Mouse (Mus musculus) hindbrain, postnatal 0 days (tissue): ENCODE results near the gene Rps15. TPM values are rescaled to one million over a fixed set of nuclear protein-coding genes. Genes with fewer than 3 reads are reported as not detected.

Experiments used
- ATAC-seq: fragments of 200-750 bp; cut with Nextera tagmentation; 2 replicates; pipeline ENCODE4 v1.8.0; 2017; ENCODE audit warnings: mild to moderate bottlenecking, moderate TSS enrichment, moderate library complexity
- DNase-seq: peaks from one replicate; pipeline ENCODE4 v3.0.0-alpha.2; 2015; ENCODE audit warnings: low spot score
- H3K27ac ChIP-seq: fragments of 300-500 bp; sonication (generic); 2 replicates; pipeline ENCODE4 v1.5.1; 2014; ENCODE audit warnings: mild to moderate bottlenecking
- H3K27me3 ChIP-seq: fragments of 300-500 bp; sonication (generic); 2 replicates; pipeline ENCODE4 v1.6.1; 2014; ENCODE audit warnings: low read length, mixed read lengths; ENCODE audit not compliant: insufficient read depth
- H3K36me3 ChIP-seq: fragments of 300-500 bp; sonication (generic); 2 replicates; pipeline ENCODE4 v1.6.1; 2014; ENCODE audit warnings: low read length, mixed read lengths; ENCODE audit not compliant: insufficient read depth
- H3K4me1 ChIP-seq: fragments of 300-500 bp; sonication (generic); 2 replicates; pipeline ENCODE4 v1.6.1; 2014; ENCODE audit warnings: antibody characterized with exemption, low read length, mixed read lengths; ENCODE audit not compliant: insufficient read depth
- H3K4me2 ChIP-seq: fragments of 300-500 bp; sonication (generic); 2 replicates; pipeline ENCODE4 v1.6.1; 2014; ENCODE audit warnings: low read depth, mild to moderate bottlenecking, low read length, moderate library complexity, mixed read lengths
- H3K4me3 ChIP-seq: fragments of 300-500 bp; sonication (generic); 2 replicates; pipeline ENCODE4 v1.5.1; 2014; ENCODE audit warnings: low read length
- H3K9ac ChIP-seq: fragments of 300-500 bp; sonication (generic); replicated peaks from 2 replicates; pipeline ENCODE4 v1.6.1; 2014; ENCODE audit warnings: mild to moderate bottlenecking, low read length, moderate library complexity, mixed read lengths
- H3K9me3 ChIP-seq: fragments of 300-500 bp; sonication (generic); 2 replicates; pipeline ENCODE4 v1.6.1; 2016; ENCODE audit warnings: low read length, mixed read lengths
- CTCF ChIP-seq: IDR thresholded peaks from 2 replicates; pipeline ENCODE4 v1.5.1; 2016; ENCODE audit warnings: antibody characterized with exemption, control low read depth, low read depth
- WGBS: fragments of 180-500 bp; shearing (Covaris S2); extraction: QIAGEN DNeasy Blood & Tissue Kit; methylation state at CpG from one replicate; pipeline ENCODE4 v1.1.7; 2014; 5-methylcytosine and 5-hydroxymethylcytosine counted together
- microRNA-seq, 2 experiments: library from miRNA; unstranded; fragments of <30 nt; microRNA quantifications; one replicate each; pipeline ENCODE4; 2016
- polyA plus RNA-seq: library from polyadenylated mRNA; unstranded; fragments of >200 nt; fragmentation: Nextera tagmentation; extraction: Ambion mirVana; gene quantifications from 2 replicates; pipeline ENCODE4 v1.2.1, GENCODE M21; 2015
- total RNA-seq: library from RNA; depleted of rRNA; stranded (reverse); fragments of >200 nt; gene quantifications from 2 replicates; pipeline ENCODE4 v1.2.3, GENCODE M21; 2014; rRNA removed

Gene Rps15
- total and polyA plus RNA-seq, 2 experiments from 2014 or later = 676 to 1,031 TPM

DNA sequence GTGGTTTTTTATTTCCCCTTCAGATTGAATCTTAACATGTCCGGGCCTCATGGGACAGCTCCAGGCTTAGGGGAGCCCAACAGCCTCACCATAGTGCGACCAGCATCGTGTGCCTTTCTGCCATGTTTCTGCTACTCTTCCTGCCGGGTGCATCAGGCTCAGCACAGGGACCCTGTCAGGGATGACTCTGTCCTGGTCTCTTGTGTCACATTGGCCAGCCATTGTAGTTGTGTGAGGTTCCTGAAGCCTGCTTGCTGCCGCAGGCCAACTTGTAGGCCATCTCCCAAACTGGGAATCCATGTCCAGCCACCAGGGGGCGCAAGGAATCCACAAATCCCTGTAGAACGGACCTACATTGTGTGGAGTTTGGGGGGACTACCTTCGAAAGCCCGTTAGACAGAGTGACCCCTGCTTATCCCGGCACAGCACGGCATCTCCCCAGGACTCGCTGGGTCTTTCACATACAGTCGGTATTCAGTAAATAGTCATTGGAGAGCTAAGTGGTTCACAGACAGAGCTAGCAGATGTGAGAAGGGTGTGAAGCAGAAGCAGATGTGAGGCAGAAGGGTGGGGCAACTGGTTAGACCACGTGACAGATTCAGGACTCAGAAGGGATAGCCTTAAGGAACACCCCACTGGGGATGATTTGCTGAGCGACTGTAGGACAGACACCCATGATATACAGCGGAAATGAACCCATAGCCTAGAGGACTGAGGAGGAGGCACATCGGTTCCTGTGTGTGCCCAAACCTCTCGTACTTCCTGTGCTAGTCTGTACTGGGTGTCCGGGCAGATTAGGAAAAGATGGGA is 47.9 kb downstream of the Rps15 start:
- DNase-seq = peak; percentile 90
- no peak overlapping the region for H3K27ac ChIP-seq
- 23% methylated on average over 19 of the region's 19 CpGs for WGBS
- peaks cover 48% of the 10 kb centered on the region for H3K27me3 ChIP-seq
- peak; percentile 55; the same call in 1 of the 2 replicates for ATAC-seq
- H3K9ac ChIP-seq = no peak overlapping the region
- no peak overlapping the region for H3K4me2 ChIP-seq
- H3K9me3 ChIP-seq = no peaks in the 10 kb centered on the region
- TF ChIP-seq CTCF = peak; percentile 97
- H3K36me3 ChIP-seq = no peaks in the 10 kb centered on the region
- peaks cover 7% of the 10 kb centered on the region; the same call in 1 of the 2 replicates for H3K4me1 ChIP-seq
- H3K4me3 ChIP-seq = no peak overlapping the region

DNA sequence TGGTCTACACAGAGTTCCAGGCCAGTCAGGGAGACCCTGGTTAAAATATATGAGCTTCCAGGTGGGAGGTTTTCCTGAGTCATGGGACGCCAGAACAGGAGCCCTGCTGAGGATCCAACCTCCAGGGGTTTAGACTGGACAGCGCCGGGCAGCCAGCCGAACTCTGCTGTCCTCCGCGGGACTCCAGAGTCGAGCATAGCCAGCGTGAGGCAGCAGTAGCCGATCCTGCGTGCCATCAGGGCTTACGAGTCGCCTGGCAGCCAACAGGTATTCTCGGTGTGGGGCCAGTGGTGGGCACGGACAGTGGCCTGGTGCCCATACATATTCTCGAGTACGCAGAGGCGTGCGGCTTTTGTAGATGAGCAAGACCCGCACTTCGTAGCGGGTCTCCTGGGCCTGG is 48.8 kb downstream of the Rps15 start:
- TF ChIP-seq CTCF = no peak
- no peak overlapping the region for H3K4me2 ChIP-seq
- ATAC-seq (no peak), DNase-seq (no peak)
- no peaks in the 10 kb centered on the region for H3K9me3 ChIP-seq
- no peaks in the 10 kb centered on the region for H3K36me3 ChIP-seq
- no peak overlapping the region for H3K4me3 ChIP-seq
- 16% methylated on average over 21 of the region's 21 CpGs for WGBS
- no peak overlapping the region for H3K9ac ChIP-seq
- H3K27ac ChIP-seq = no peak overlapping the region
- H3K27me3 ChIP-seq = peaks cover 54% of the 10 kb centered on the region
- peaks cover 7% of the 10 kb centered on the region; the same call in 1 of the 2 replicates for H3K4me1 ChIP-seq

DNA sequence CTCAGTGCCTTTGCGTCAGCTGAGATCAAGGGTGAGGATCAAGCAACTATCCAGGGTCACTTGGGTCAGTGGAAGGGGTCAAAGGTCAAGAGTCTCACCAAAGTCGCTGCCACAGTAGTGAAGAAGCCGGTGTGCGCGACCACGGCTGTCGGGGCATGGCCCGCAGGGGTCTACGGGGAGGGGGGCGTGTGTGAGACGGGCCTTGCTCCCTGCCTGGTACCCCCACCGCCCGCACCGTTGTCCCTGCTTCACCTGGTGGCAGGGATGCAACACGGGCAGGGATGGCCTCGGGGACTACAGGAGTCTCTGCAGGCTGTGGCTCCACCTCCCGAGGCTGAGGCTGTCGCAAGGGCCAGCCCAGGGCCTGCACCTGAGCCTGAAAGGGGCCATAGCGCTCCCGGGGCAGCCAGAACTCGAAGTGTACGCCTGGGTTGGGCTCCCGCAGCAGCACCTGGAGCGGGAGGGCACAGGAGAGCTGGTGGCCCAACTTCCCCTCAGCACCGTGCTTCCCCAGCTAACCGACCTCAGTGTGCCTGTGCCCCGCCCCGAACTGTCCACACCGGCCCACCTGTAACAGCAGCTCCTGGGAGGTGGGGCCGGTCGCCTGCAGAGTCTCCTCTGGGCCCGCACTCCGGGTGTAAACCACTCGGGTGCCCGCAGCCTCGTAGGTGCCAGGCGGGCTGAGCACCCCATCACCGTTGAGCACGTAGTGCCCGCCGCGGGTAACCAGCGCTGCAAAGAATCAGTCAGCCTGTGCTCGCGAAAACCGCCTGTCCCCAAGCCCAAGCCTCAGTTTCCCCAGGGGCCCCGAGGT is 49.4 kb downstream of the Rps15 start:
- Histone ChIP-seq H3K4me3 (peak overlapping the region; percentile 24), H3K4me2 (peak overlapping the region; percentile 52; the same call in 1 of the 2 replicates), H3K27me3 (peaks cover 54% of the 10 kb centered on the region), H3K4me1 (peaks cover 7% of the 10 kb centered on the region; the same call in 1 of the 2 replicates), H3K36me3 (no peaks in the 10 kb centered on the region), H3K9ac (no peak overlapping the region), H3K9me3 (no peaks in the 10 kb centered on the region), H3K27ac (no peak overlapping the region)
- no peak for DNase-seq
- WGBS = 3% methylated on average over 46 of the region's 47 CpGs
- ATAC-seq = 0 out of 2 replicates have a peak, but pooled peaks have one; percentile 7
- TF ChIP-seq CTCF = no peak

DNA sequence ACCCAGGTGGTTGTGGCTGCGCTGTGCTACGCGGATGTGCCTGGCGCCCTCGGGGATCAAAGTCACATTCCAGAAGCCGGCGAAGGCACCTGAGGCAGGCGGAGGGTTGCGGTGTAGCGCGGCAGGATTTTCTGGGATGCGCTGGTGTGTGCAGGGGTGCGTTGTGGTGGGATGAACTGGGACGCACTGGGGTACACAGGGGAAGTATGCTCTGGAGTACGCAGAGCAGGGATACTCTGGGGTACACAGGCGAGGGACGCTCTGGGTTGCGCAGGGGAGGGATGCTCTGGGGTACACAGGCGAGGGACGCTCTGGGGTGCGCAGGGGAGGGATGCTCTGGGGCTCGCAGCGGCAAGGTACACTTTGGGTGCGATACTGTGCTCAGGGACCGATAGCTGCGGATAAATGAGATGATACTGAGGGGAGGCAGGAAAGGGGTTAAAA is 50.1 kb downstream of the Rps15 start:
- Histone ChIP-seq H3K36me3 (no peaks in the 10 kb centered on the region), H3K9ac (no peak overlapping the region), H3K27me3 (peaks cover 58% of the 10 kb centered on the region), H3K9me3 (no peaks in the 10 kb centered on the region), H3K27ac (no peak overlapping the region), H3K4me2 (peak overlapping the region; percentile 52), H3K4me1 (peaks cover 7% of the 10 kb centered on the region; the same call in 1 of the 2 replicates), H3K4me3 (peak overlapping the region; percentile 24)
- ATAC-seq (peak; percentile 13), DNase-seq (no peak)
- 1% methylated on average over 26 of the region's 26 CpGs for WGBS
- TF ChIP-seq CTCF = no peak

- no peaks in the 10 kb centered on the region for H3K36me3 ChIP-seq
- no peak overlapping the region for H3K9ac ChIP-seq
- H3K4me3 ChIP-seq = peak overlapping the region; percentile 24
- under 1% methylated on average over 32 of the region's 33 CpGs for WGBS
- peak; percentile 74 for ATAC-seq
- H3K27ac ChIP-seq = no peak overlapping the region
- peak; percentile 76 for DNase-seq
- H3K4me2 ChIP-seq = peak overlapping the region; percentile 52
- TF ChIP-seq CTCF = no peak
- H3K9me3 ChIP-seq = no peaks in the 10 kb centered on the region
- H3K4me1 ChIP-seq = peaks cover 7% of the 10 kb centered on the region; the same call in 1 of the 2 replicates
- peaks cover 63% of the 10 kb centered on the region for H3K27me3 ChIP-seq
Measured at GRCm38 (mm10) chr10:80342749-80343424, 50.6 kb downstream of the Rps15 start.

DNA sequence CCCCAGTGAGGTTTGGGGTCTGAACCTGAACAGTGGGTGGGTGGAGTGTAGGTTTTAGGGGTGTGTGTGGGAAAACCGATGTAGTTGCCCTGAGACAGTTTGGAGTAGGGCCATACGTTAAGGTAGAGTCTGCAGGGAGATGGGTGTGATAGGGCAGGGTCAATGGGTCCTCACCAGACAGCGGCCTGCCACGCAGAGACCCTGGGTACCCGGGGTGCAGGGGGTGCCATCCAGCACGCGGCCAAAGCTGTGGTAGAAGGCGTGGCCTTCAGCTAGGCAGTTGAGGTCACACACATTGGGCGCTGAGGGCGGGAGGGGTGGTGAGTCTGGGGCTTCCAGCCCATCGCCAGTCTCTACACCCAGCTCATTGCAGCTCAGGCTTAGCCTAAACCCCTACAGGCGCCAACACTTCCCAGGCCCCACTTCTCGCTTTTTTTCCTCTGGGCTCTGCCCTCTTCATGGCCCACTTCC is 51.2 kb downstream of the Rps15 start:
- DNase-seq = no peak

More for the DNA sequence above, 51.2 kb downstream of the Rps15 start:
- Histone ChIP-seq H3K4me3 (peak overlapping the region; percentile 24), H3K27ac (no peak overlapping the region), H3K36me3 (no peaks in the 10 kb centered on the region), H3K27me3 (peaks cover 69% of the 10 kb centered on the region), H3K9me3 (no peaks in the 10 kb centered on the region), H3K9ac (no peak overlapping the region), H3K4me2 (peak overlapping the region; percentile 52), H3K4me1 (peaks cover 7% of the 10 kb centered on the region; the same call in 1 of the 2 replicates)
- ATAC-seq = peak; percentile 15; the same call in 1 of the 2 replicates
- no peak for TF ChIP-seq CTCF
- 20% methylated on average over 13 of the region's 13 CpGs for WGBS

Small RNAs within 50 kb of the gene (microRNA-seq; reads per million reads assigned to microRNA genes)
- 1.4 to 2.6 reads per million in 2 experiments for gene Mir6911

Other genes starting within 250 kb of the Rps15 start
- gene Gpx4, start 245.3 kb upstream of the Rps15 start, total RNA-seq = 373 and 379 TPM in 2 replicates
- 757 and 762 TPM in 2 replicates for gene Gpx4, start 245.3 kb upstream of the Rps15 start, polyA plus RNA-seq
- gene Sbno2, start 186.9 kb upstream of the Rps15 start, total RNA-seq = 22.8 and 23.7 TPM in 2 replicates
- 6.9 and 7.8 TPM in 2 replicates for gene Sbno2, start 186.9 kb upstream of the Rps15 start, polyA plus RNA-seq
- 86.4 and 86.6 TPM in 2 replicates for gene Stk11, start 176.7 kb upstream of the Rps15 start, total RNA-seq
- gene Stk11, start 176.7 kb upstream of the Rps15 start, polyA plus RNA-seq = 13.9 and 15.0 TPM in 2 replicates
- gene Atp5d, start 153.8 kb upstream of the Rps15 start, total RNA-seq = 273 and 303 TPM in 2 replicates
- gene Atp5d, start 153.8 kb upstream of the Rps15 start, polyA plus RNA-seq = 733 and 736 TPM in 2 replicates
- 270 and 288 TPM in 2 replicates for gene Cbarp, start 151.6 kb upstream of the Rps15 start, total RNA-seq
- 95.5 and 106 TPM in 2 replicates for gene Cbarp, start 151.6 kb upstream of the Rps15 start, polyA plus RNA-seq
- gene Midn, start 144.2 kb upstream of the Rps15 start, total RNA-seq = 146 and 172 TPM in 2 replicates
- 14.7 and 15.8 TPM in 2 replicates for gene Midn, start 144.2 kb upstream of the Rps15 start, polyA plus RNA-seq
- gene Cirbp, start 126.5 kb upstream of the Rps15 start, total RNA-seq = 257 and 261 TPM in 2 replicates
- 730 and 732 TPM in 2 replicates for gene Cirbp, start 126.5 kb upstream of the Rps15 start, polyA plus RNA-seq
- 2.6 and 3.2 TPM in 2 replicates for gene 1600002K03Rik, start 119.5 kb upstream of the Rps15 start, total RNA-seq
- 4.3 and 4.4 TPM in 2 replicates for gene 1600002K03Rik, start 119.5 kb upstream of the Rps15 start, polyA plus RNA-seq
- gene Efna2, start 113.0 kb upstream of the Rps15 start, total RNA-seq = 24.0 and 32.8 TPM in 2 replicates
- gene Efna2, start 113.0 kb upstream of the Rps15 start, polyA plus RNA-seq = 23.2 and 23.8 TPM in 2 replicates
- gene Mum1, start 66.0 kb upstream of the Rps15 start, total RNA-seq = 41.5 and 49.3 TPM in 2 replicates
- 45.8 and 45.9 TPM in 2 replicates for gene Mum1, start 66.0 kb upstream of the Rps15 start, polyA plus RNA-seq
- 246 and 291 TPM in 2 replicates for gene Ndufs7, start 43.3 kb upstream of the Rps15 start, total RNA-seq
- 410 and 430 TPM in 2 replicates for gene Ndufs7, start 43.3 kb upstream of the Rps15 start, polyA plus RNA-seq
- 40.9 and 44.5 TPM in 2 replicates for gene Gamt, start 31.4 kb upstream of the Rps15 start, total RNA-seq
- gene Gamt, start 31.4 kb upstream of the Rps15 start, polyA plus RNA-seq = 32.4 and 35.9 TPM in 2 replicates
- 79.1 and 104 TPM in 2 replicates for gene Dazap1, start 31.0 kb upstream of the Rps15 start, total RNA-seq
- 38.5 and 39.4 TPM in 2 replicates for gene Dazap1, start 31.0 kb upstream of the Rps15 start, polyA plus RNA-seq
- 358 and 374 TPM in 2 replicates for gene Apc2, start 3.5 kb downstream of the Rps15 start, total RNA-seq
- gene Apc2, start 3.5 kb downstream of the Rps15 start, polyA plus RNA-seq = 81.3 and 97.6 TPM in 2 replicates
- 28.9 and 36.0 TPM in 2 replicates for gene 2310011J03Rik, start 28.1 kb downstream of the Rps15 start, total RNA-seq
- 35.7 and 38.4 TPM in 2 replicates for gene 2310011J03Rik, start 28.1 kb downstream of the Rps15 start, polyA plus RNA-seq
- 3.8 and 6.7 TPM in 2 replicates for gene Pcsk4, start 37.0 kb downstream of the Rps15 start, total RNA-seq
- 11.0 and 11.8 TPM in 2 replicates for gene Pcsk4, start 37.0 kb downstream of the Rps15 start, polyA plus RNA-seq
- gene Reep6, start 37.5 kb downstream of the Rps15 start, total RNA-seq = 3.7 TPM in 2 replicates
- 5.2 and 5.5 TPM in 2 replicates for gene Reep6, start 37.5 kb downstream of the Rps15 start, polyA plus RNA-seq
- gene Adamtsl5, start 56.0 kb downstream of the Rps15 start, total RNA-seq = 0.18 and 1.0 TPM in 2 replicates
- 0.91 and 1.2 TPM in 2 replicates for gene Adamtsl5, start 56.0 kb downstream of the Rps15 start, polyA plus RNA-seq
- gene Plk5, start 64.0 kb downstream of the Rps15 start, total RNA-seq = 15.7 and 18.3 TPM in 2 replicates
- 8.9 and 9.3 TPM in 2 replicates for gene Plk5, start 64.0 kb downstream of the Rps15 start, polyA plus RNA-seq
- gene Mex3d, start 95.2 kb downstream of the Rps15 start, total RNA-seq = 129 and 145 TPM in 2 replicates
- gene Mex3d, start 95.2 kb downstream of the Rps15 start, polyA plus RNA-seq = 11.6 and 14.2 TPM in 2 replicates
- 48.2 and 50.4 TPM in 2 replicates for gene Mbd3, start 107.1 kb downstream of the Rps15 start, total RNA-seq
- gene Mbd3, start 107.1 kb downstream of the Rps15 start, polyA plus RNA-seq = 166 and 175 TPM in 2 replicates
- 369 and 391 TPM in 2 replicates for gene Uqcr11, start 114.4 kb downstream of the Rps15 start, total RNA-seq
- gene Uqcr11, start 114.4 kb downstream of the Rps15 start, polyA plus RNA-seq = 897 and 981 TPM in 2 replicates
- gene Tcf3, start 141.2 kb downstream of the Rps15 start, total RNA-seq = 132 TPM in 2 replicates
- gene Tcf3, start 141.2 kb downstream of the Rps15 start, polyA plus RNA-seq = 36.2 and 36.4 TPM in 2 replicates
- 2.5 and 5.0 TPM in 2 replicates for gene Onecut3, start 202.4 kb downstream of the Rps15 start, total RNA-seq
- 0.57 and 0.74 TPM in 2 replicates for gene Onecut3, start 202.4 kb downstream of the Rps15 start, polyA plus RNA-seq
- 0.61 and 1.1 TPM in 2 replicates for gene Atp8b3, start 246.7 kb downstream of the Rps15 start, total RNA-seq
- gene Atp8b3, start 246.7 kb downstream of the Rps15 start, polyA plus RNA-seq = 0.96 and 1.2 TPM in 2 replicates